Mouse (Mus musculus) lung, postnatal 10 days (tissue): Measurements from ENCODE around the gene Zfp280b.
"Not testable (repeated sequence)": the region's sequence is repeated elsewhere in the genome, so short reads cannot be mapped to it uniquely, and the experiment has no call there.

Experiments used
- DNase-seq: peaks from one replicate; pipeline ENCODE4 v3.0.0; 2021

Gene Zfp280b

DNA sequence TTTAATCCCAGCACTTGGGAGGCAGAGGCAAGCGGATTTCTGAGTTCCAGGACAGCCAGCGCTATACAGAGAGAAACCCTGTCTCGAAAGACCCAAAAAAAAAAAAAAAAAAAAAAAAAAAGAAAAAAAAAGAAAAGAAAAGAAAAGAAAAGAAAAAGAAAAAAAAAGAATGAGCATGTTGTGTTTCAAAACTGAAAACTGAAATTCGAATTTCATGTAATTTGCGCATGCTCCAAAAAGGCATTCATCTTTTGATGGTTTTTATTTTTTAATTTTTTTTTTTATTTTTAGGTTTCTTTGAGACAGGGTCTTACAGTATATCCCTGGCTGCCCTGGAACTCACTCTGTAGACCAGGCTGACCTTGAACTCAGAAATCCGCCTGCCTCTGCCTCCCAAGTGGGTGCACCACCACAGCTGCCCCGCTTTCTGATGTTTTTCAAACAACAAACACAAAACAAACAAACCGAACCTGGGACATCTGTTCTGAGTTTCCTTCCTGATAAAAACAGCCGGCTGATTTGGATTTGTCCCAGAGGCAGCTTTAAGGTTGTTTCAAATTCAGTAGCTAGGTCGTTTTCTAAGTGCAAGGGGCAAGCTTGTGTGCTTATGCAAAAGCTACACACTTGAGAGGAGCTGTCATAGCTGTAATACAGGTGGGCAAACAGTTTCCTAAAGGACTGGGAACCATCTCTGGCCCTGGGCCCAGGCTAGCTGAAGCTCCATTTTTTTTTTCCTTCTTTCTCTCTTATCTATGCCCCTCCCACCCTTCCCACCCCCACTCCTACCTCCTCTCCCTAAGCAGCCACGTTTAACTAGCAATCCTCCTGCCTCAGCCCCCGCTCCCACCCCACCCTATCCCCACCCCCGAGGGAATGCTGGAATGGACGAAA lies 694 bp upstream of the Zfp280b start:
- peak; percentile 27 for DNase-seq

GRCm38 (mm10) chr10:76033119-76033455 lies 637 bp downstream of the Zfp280b start:
- no peak for DNase-seq

DNA sequence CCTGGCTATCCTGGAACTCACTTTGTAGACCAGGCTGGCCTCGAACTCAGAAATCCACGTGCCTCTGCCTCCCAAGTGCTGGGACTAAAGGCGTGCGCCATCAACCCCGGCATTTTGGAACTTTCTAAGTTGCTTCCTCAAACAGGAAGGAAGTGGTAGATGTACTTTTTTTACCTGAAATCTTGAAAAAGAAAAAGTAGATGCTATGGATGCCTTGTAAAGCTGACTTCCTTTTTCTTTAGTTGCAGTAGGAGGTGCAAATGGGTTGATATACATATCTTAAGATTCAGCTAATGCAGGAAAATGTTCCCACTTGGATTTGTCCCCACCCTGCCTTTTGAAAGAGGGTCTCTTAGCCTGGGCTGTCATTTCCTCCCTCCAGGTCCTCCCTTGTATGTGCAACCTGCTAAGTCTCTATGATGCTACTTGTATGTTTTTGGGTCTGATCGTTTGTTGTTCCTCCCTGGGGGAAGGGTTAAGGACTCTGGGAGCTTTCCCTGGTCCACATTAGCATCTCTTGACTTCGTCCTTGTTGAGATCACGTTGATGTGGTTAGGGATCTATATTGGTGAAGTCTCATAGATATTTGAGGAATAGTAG lies 1.7 kb downstream of the Zfp280b start:
- no peak for DNase-seq

GRCm38 (mm10) chr10:76035277-76035676 lies 2.8 kb downstream of the Zfp280b start:
- no peak for DNase-seq

DNA sequence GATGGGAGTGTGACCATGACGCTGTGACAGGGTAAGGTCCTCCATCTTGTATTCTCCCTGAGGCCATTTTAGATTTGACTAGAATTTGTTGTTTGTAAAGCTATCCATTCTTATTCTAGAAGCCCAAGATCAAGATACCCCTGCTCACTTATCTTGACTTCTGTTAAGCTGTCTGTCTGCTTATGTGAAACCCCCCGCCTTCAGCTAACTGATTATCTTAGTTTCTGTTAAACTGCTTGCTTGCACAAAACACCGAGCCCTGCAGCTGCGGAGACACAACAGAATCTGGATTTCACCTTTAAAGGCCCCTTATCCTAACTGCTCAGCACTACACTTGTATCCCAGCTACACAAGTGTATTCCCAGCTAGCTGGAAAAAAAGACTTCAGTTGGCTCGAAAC lies 4.5 kb downstream of the Zfp280b start:
- DNase-seq, result no peak

- DNase-seq, result no peak
Measured at GRCm38 (mm10) chr10:76045343-76045742, 12.9 kb downstream of the Zfp280b start.

DNA sequence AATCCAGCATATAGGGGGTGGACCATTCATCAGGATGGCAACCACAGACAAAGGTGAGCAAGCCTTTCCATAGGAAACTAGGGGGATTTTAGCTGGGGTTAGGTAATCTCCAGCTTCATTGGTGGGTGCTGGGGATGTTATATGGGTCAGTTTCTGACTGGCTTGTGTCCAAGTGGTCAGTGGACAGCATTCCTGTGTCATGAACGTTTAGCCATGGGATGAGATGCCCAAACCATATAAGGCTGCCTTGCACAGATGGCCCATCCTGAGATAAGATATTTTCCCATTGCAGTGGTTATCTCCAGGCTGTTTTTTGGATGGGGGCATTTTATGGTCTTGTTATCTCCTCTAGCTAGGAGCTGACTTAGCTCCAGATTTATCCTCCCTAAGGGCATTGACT lies 14.3 kb downstream of the Zfp280b start:
- DNase-seq, result no peak

DNA sequence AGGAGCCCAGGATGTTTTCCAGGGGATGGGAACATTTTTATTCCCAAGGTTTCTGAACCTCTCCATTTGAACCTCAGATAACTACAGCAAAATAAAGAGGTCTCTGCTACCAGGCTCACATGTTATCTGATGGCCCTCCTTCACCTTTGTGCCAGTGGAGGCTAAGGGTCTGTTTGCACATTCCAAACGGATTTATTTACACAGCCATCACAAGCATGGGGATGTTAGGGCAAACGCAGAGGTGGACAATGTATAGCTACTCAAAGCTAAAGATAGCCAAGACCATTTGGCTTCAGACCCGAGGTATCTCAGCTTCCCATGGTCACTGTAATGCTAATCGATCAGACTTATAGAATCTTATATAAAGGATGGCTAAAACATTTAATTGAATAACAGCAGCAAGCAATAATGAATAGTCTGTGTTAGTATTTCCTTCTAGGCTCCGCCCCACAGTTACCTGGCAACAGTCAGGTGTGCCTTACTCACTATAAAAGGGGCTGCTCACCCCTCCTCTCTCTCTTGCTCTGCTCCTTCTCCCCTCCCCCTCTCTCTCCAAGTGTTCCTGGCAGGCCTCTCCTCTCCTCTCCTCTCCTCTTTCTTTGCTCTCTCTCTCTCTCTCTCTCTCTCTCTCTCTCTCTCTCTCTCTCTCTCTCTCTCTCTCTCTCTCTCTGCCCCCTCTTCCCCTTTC lies 14.9 kb downstream of the Zfp280b start:
- DNase-seq, result no peak

DNA sequence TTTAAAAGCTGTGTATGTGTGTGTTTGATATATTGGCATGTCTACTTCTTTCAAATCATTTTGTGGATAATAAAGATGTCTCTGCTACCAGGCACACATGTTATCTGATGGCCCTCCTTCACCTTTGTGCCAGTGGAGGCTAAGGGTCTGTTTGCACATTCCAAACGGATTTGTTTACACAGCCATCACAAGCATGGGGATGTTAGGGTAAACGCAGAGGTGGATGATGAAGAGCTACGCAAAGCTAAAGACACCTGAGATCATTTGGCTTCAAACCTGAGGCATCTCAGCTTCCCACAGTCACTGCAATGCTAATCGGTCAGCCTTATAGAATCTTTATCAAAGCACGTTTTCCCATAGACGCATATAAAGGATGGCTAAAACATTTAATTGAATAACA lies 16.5 kb downstream of the Zfp280b start:
- no peak for DNase-seq

DNA sequence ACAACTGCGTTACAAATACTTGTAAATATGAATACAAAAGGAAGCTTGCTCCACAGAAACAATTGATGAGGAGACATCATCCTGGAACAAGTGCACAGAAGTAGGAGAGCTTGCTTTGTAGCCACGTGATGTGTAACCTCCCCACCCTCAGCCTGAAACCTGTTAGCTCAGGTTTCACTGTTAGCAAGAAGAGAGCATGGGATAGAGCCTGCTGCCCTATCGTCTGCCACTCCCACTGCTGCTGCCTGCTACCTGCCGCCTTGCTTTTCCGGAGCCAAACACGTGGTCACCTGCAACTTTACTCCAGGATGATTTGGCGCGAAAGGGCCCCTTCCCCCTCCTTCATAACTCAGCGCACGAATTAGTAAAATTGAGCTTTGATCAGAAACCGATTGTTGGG lies 19.4 kb downstream of the Zfp280b start:
- DNase-seq, result no peak

GRCm38 (mm10) chr10:76062439-76062838 lies 30.0 kb downstream of the Zfp280b start:
- no peak for DNase-seq

DNA sequence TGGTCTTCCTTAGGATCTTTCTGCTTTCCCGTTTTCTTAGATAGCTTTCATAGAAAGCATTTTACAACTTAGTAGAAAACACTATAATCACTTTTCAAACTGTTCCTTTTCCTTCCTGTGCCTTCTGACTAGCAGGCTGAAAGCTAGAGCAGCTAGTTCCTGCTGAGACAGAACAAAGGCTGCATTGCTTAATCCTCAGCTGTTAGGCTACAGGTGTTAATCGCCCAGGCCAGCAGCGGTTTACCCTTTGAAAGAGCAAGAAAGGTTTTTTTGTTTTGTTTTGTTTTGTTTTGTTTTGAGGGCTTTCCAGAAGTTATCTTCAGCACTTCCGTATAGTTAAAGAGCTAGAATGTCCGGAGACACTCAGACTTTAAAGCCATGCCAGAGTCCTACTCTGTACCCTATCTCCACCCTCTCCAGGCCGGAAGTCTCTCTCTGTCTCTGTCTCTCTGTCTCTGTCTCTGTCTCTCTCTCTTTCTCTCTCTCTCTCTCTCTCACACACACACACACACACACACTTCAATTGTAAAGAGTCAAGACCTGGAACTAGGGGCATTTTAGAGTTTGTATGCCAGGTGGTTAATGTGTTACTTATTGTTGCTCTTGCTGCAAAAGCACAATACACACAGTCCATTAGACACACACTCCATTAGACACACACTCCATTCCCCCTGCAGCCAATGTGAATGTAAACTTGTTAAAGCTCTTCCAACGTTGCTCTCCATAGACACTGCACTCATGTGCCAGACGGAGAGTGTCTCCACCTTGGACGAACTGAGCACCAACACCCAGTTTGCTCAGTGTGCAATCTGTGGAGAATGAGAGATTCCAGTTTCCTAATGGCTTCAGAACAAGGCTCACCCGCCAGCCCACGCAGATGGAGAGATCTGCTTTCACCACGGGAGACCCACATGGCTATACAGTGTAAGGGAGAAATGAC lies 35.5 kb downstream of the Zfp280b start:
- DNase-seq, result no peak

DNA sequence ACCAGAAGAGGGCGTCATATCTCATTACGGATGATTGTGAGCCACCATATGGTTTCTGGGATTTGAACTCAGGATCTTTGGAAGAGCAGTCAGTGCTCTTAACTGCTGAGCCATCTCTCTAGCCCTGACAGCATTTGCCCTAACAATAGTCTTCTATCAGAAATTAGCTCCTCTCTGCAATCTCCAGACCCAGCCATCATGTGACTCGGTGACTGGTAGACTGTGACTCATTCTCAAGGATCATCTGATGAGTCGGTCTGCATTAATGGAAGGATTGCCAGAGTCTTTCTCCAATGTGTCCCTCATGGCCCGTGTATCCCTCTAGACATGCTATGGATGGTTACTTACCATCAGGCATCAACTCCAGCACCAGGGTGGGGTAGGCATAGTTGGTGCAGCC lies 39.6 kb downstream of the Zfp280b start:
- DNase-seq, result not testable (repeated sequence)

DNA sequence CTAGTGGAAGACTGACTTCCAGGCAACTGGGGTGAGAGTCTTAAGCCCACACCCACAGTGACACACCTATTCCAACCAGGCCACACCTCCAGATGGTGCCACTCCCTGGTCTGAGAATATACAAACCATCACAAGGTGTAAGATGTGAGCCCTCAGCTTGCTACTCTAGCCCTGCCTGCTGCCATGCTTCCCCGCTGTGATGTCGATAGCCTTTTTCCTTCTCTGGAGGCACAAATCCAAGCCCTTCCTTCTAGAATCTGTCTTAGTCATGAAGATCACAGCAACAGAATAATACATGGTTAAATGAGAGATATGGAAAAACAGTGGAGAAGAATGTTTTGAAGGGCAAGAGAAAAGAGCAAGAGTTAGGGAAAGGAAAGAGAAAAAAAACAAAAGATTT lies 44.6 kb downstream of the Zfp280b start:
- DNase-seq, result not testable (repeated sequence)
